Mouse (Mus musculus) adrenal gland, postnatal 10 days (tissue): ENCODE data around the gene Gm42421. TPM values are rescaled to one million over a fixed set of nuclear protein-coding genes. Genes with fewer than 3 reads are reported as not detected.

ENCODE experiments used
- DNase-seq: peaks from one replicate; pipeline ENCODE4 v3.0.0; 2021; ENCODE audit warnings: mixed read lengths
- total RNA-seq, 2 experiments: library from RNA; stranded (reverse); gene quantifications; 2 replicates each; pipeline ENCODE4 v1.2.3; 2021

The Gm42421 gene
- total RNA-seq, 2 experiments from 2014 or later = not detected

DNA sequence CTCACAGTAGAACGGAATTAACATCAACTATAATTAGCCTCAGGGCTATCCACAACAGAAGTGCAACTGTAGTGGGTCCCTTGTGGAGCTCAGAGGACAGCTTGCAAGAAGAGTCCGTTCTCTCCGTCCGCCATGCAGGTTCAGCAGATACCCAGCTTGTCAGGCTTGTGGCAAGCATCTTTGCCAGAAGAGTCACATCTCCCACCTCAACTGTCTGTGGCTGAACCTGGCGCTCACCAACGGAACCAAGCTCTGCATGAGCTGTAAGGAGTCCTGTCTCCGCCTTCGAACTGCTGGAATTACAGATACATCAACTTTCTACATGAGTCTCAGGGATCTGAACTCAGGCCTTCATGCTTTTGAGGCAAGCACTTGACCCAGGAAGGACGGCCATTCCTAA, 8.2 kb downstream of the Gm42421 start:
- DNase-seq = no peak

GRCm38 (mm10) chr5:143941588-143941987, 13.6 kb downstream of the Gm42421 start:
- no peak for DNase-seq

DNA sequence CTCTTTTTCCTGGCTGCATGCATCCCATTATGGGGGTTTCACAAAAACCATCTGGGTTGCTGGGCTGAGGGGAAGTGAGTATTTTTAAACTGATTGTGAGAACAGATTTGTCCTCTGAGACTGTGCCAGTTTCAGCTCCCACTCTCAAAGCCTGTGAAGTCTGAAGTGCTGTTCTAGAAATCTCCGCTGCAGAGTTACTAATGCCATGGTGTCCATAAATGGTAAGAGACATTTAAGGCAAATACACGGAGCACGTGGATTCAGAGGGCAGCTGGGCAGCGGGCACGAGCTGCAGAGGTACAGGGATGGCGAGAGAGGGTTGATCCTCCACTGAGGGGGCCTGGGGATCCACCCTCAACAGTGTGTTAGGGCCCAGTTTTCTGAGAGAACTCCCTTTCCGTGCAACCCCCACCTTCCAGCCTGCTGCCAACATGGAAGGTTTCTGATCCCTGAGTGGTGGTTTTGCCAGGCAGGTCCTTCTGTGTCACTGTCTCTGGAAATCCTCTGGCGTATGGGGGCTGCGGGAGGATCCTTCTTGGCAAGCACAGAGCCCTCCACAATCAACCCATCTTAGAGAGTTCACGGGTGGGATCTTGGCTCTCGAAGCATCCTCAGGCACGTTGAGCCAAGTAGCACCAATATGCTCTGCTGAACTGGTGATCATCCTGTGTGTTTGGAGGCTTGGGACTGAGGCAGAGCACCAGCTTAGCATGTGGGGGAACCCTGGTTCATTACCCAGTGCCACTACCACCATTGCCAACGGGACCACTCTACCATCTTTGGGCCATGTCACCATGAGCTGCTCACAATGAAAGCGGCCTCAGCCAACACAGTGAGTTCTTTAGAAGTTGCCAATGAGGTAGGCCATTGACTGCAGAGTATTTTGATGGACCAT, 15.5 kb downstream of the Gm42421 start:
- DNase-seq = no peak

GRCm38 (mm10) chr5:143948361-143948760, 20.4 kb downstream of the Gm42421 start:
- no peak for DNase-seq

- no peak for DNase-seq
Measured at GRCm38 (mm10) chr5:143950016-143950415, 22.0 kb downstream of the Gm42421 start.

DNA sequence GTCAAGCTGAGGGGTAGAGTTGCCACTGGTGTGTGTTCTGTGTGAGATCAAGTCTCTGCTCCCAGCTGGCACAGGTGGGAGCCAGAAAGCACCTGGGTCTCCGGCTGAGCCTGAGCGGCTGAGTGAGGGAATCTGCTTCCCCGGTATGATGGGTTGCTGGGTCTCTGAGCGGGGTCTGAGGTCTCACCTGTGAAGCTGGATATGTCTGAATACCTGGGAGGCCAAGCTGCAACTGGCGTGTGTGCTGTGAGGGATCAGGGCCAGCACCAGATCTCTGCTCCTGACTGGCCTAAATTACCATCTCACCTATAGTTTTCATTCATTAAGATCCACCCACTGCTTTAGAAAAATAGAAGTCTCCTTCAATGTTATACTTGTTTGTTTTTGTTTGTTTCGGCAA, 29.1 kb downstream of the Gm42421 start:
- no peak for DNase-seq

DNA sequence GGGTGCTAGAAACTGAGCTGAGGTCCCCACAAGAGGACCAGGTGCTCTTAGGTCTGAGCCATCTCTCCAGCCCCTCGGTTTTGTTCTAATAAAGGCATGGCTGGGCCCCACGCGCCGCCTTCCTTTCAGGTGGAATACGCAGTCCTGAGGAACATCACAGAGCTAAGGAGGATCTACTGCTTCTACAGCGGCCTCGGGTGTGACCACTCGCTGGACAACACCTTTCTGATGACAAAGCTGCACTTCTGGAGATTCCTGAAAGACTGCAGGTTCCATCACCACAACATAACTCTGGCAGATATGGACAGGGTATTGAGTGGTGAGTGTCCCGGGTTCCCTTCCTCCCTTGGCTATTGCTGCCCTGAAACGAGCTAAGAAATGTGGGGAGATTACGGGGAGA, 31.6 kb downstream of the Gm42421 start:
- no peak for DNase-seq

DNA sequence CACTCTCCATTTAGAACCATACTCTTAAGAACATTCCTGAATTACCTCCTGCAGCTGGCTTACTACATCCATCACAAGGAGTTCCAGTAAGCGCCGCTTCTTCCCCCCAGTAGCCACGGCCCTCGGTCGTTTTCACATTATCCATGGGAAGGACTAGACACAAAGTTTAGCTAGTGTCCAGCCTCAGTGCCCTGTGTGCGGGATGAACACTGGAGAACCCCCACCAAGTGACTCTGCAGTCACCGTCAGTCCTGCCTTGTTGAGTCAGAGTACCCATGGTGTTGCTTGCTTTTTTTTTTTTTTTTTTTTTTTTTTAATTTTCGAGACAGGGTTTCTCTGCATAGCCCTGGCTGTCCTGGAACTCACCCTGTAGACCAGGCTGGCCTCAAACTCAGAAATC, 33.2 kb downstream of the Gm42421 start:
- no peak for DNase-seq

DNA sequence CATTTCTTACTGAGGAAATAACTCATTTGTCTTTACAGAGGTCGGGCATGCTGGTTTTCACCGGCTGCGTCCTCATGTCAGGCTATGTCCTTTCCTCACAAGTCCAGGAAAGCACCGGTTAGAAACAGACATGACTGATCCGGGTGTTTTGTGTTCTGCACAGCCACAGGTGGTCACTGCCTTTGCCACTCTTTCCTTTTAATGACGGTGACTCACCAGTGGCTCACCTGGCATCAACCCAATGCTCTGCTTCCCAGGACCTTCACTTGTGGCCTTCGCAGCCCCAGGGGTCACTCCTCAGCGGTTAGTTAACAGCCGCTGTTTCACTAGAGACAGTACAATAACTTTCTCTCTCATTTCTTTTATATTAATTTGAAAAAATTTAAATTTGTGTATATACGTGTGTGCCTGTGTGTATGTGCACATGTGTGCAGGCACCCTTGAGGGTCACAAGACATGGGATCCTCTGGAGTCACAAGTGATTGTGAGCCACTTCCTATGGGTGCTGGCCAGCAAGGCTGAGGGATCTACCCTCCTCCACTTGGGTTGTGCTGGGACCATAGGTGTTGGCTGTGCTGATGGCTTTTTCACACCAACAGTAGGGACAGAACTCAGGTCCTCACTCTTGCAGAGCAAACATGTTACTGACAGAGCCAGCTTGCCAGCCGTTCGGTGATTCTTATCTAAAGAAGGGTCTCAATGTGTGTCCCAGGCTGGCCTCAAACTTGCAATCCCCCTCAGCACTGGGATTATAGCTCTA, 37.8 kb downstream of the Gm42421 start:
- peak; percentile 78 for DNase-seq

DNA sequence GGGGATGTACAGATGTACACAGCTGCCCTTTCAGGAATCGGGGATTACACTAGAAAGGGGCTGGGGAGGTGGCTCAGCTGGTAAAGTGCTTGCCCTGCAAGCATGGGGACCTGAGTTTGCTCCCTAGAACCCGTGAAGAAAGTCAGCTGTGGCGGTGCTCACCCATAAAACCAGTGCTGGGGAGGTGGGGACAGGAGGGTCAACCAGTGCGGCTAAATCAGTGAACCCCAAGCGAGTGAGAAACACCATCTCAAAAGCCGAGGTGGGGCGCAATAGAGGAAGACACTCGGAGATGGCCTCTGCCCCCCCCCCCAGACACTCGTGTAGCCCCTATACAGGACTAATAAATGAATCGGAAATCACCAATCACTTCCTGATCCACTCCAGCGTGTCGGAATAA, 38.7 kb downstream of the Gm42421 start:
- DNase-seq = no peak

DNA sequence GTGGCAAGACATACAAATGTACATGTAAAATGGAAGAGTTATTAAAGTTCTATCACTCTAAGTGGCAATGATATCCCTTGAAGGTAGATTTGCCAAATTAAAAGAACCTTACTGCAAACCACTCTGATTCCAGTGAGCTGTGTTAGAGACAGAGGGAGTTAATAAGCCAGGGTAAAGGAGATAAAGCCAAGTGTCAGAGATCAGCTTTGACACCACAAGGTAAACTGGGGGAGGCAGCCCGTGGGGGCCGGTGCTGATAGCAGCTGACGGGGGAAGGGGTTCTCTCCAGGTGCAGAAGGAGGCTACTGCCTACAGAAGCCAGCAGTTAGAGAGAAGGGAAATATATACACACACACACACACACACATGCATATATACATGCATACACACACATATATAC, 44.7 kb downstream of the Gm42421 start:
- no peak for DNase-seq

DNA sequence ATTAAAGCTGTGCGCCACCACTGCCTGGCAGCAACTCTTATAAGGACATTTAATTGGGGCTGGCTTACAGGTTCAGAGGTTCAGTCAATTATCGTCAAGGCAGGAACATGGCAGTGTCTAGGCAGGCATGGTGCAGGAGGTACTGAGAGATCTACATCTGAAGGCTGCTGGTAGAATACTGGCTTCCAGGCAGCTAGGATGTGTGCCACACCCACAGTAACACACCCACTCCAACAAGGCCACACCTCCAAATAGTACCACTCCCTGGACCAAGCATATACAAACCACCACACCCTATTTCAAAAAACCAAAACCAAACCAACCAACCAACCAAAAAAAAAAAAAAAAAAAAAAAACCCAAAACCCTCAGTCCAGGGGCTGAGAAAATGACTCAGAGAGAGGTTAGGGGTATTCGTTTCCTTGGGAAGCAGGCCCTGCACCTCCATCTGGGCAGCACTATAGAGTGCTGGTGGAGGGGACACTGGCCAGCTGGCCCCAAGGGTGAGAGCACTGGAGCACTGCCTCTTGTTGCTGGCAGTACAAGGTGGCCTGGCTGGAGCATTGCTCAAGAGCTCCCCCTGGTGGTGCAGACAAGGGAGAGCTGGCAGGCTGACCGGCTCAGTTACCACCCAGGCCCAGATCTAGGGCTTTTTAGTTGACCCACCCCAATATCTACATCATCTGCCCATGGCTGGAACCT, 47.1 kb downstream of the Gm42421 start:
- peak; percentile 81 for DNase-seq

DNA sequence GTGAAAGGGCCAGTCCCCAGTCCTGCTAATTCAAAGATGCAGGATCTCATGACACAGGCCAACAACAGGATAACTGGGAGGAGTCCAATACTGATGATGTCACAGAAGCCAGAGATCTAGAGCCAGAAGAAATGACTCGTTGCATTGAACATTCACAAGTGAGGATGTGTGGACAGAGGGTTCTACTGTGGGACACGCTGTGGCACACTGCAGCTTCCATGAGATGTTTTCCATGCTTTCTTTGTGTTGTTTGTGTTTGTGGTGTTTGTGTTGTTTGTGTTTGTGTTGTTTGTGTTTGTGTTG, 47.6 kb downstream of the Gm42421 start:
- no peak for DNase-seq

DNA sequence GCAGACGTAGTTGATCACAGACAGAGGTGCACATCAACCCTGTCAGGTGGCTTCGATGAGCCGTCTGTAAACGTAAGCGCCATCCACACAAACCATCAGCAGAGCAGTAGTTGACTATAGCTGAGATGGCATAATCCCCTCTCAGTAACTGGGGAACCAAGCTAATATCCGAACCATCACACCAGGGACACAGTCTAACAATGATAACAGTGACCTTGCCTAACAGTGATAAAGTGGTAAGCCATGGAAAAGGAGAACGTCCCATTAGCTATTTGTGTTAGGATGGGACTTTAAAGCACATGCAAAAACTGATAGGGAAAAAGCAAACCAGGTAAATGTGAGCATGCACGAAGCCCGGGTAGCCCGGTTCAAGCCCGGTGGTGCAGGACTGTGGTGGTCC, 48.3 kb downstream of the Gm42421 start:
- DNase-seq = no peak

GRCm38 (mm10) chr5:143976726-143977431, 48.9 kb downstream of the Gm42421 start:
- no peak for DNase-seq

DNA sequence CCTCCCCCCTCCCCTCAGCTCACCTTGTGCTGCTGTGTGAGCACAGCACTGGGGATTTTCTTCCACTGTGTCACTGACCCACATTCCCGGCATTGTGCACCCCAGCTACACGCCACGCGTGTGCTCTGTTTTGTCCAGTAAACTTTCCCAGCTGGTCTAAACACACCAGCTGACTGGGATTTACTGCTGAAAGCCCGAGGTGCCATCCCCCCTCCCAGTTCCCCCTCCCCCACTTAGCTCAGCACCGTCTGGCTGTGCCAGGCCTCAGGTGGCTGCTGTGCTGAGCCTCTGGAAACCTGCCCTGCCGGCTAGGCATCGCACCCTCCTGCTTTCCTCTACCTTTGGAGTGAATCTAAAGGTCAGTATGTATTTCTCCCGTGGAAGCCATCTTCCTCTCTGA, 52.9 kb downstream of the Gm42421 start:
- DNase-seq = no peak

DNA sequence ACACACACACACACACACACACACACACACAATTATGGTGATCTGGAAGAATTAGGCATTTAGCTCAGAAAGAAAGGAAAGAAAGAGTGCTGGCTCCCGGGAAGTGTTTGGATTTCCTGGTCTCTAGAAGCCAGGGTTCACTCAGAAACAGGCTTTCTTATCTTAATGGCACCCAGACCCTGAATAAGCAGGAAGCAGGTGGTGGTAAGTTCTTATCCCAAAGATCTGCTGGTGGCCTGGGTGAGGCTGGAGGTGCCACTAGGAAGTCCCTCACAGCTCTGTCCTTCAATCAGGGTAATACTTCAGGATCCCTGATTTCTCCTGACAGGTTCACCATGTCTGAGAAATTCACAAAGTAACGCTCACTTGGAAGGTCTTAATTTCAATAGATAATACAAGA, 54.4 kb downstream of the Gm42421 start:
- no peak for DNase-seq

GRCm38 (mm10) chr5:143985381-143985780, 57.4 kb downstream of the Gm42421 start:
- DNase-seq = peak; percentile 80
